Mouse (Mus musculus): ENCODE data around the gene Erc2. TPM values are rescaled to one million over a fixed set of nuclear protein-coding genes. Genes with fewer than 3 reads are reported as not detected.

The Erc2 gene
- polyA plus RNA-seq, 1 experiment from 2014 or later = 69.7 TPM

DNA sequence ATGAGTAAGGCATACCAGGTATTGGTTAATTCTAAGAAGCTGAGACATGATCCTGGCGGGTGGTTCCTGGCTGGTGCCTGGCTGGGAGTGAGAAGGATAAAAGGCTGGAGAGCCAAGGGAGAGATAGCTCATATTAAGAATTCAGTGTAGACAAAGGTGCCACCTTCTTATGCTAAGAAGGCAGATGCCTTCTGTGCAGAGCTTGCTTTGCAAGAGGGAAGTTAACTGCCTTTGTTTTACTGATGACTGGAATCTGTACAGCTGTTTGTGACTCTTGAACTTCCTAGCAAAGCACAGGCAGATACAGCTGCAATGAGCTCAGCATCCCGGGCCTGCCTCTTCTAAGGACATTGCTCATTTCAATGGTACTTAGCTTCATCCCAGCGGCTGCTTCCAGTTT lies 47.7 kb downstream of the Erc2 start:
- 85% methylated on average over 3 of the region's 3 CpGs for WGBS
- Histone ChIP-seq H3K9me3 (no peaks in the 10 kb centered on the region), H3K27ac (replicated peaks) (no peak overlapping the region), H3K36me3 (no peaks in the 10 kb centered on the region), H3K4me3 (no peak overlapping the region), H3K9ac (replicated peaks) (no peak overlapping the region), H3K4me2 (replicated peaks) (no peak overlapping the region), H3K27me3 (no peaks in the 10 kb centered on the region), H3K4me1 (no peaks in the 10 kb centered on the region)
- no peak for ATAC-seq (replicated peaks)

DNA sequence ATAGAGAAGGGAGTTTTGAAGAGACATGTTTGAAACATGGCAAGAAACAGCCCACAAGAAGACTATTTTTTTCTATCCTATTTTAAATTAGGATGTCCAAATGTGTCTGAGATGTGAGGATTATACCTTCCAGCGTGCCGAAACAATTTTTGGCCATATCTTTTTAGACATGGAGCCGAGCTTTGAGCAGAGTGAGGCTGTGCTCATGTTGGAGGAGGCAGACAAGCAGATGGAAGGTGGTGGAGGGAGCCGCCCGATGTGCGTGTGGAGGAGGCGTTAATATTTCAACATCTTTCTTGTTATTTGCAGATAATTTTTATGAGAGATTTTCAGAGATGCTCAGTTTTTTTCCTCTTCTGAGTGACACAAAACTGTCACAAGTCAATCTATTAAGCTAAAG lies 50.5 kb downstream of the Erc2 start:
- no peaks in the 10 kb centered on the region for H3K27me3 ChIP-seq
- WGBS = 91% methylated on average over 7 of the region's 7 CpGs
- no peak overlapping the region for H3K4me3 ChIP-seq
- no peak overlapping the region for H3K9ac ChIP-seq (replicated peaks)
- no peaks in the 10 kb centered on the region for H3K36me3 ChIP-seq
- no peak overlapping the region for H3K4me2 ChIP-seq (replicated peaks)
- no peak overlapping the region for H3K27ac ChIP-seq (replicated peaks)
- no peaks in the 10 kb centered on the region for H3K4me1 ChIP-seq
- no peaks in the 10 kb centered on the region for H3K9me3 ChIP-seq
- ATAC-seq (replicated peaks) = no peak

DNA sequence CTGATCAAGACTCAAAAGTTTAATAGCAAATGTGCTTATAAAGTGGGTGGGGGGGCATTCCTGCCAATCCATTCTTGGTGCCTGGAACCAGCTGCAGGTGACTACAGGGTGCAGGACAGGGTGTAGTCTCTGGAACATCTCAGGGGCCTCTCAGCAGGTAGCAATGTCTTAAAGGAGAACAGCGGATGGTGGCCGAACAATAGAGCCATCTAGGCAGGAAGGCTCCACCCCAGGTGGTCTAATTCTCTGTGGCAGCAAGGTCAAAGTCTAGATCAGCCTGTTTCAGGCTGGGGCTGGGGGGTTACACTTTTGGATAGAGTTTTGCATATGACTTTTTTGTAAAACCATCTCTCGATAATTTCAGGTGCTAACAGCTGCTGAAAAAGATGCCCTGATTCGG lies 51.9 kb downstream of the Erc2 start:
- no peak overlapping the region for H3K4me3 ChIP-seq
- ATAC-seq (replicated peaks) = no peak
- no peaks in the 10 kb centered on the region for H3K4me1 ChIP-seq
- H3K9ac ChIP-seq (replicated peaks) = no peak overlapping the region
- H3K36me3 ChIP-seq = no peaks in the 10 kb centered on the region
- no peaks in the 10 kb centered on the region for H3K9me3 ChIP-seq
- no peak overlapping the region for H3K4me2 ChIP-seq (replicated peaks)
- 76% methylated on average over 4 of the region's 4 CpGs for WGBS
- H3K27me3 ChIP-seq = no peaks in the 10 kb centered on the region
- no peak overlapping the region for H3K27ac ChIP-seq (replicated peaks)

DNA sequence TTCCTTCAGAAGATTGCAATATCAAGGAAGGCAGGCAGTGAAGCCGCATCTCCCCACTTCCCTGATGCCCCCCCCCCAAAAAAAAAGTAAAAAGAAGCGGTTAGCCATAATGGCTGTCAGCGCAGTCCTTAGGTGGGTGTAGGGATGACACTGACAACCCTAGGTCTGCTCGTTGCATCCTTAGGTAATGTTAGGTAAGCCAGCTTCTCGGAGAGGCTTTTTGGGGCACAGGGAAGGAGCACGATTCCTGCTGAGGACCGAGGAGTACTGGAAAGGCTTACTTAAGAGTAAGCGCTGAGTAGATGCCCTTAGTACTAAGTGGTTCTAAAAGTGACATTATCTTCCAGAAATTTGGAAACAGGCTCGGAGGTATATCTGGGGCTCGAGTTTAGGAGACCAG lies 52.3 kb downstream of the Erc2 start:
- Histone ChIP-seq H3K9me3 (no peaks in the 10 kb centered on the region), H3K4me1 (no peaks in the 10 kb centered on the region), H3K4me3 (no peak overlapping the region), H3K4me2 (replicated peaks) (no peak overlapping the region), H3K27me3 (no peaks in the 10 kb centered on the region), H3K9ac (replicated peaks) (no peak overlapping the region), H3K27ac (replicated peaks) (no peak overlapping the region), H3K36me3 (no peaks in the 10 kb centered on the region)
- no peak for ATAC-seq (replicated peaks)
- 91% methylated on average over 10 of the region's 10 CpGs for WGBS

DNA sequence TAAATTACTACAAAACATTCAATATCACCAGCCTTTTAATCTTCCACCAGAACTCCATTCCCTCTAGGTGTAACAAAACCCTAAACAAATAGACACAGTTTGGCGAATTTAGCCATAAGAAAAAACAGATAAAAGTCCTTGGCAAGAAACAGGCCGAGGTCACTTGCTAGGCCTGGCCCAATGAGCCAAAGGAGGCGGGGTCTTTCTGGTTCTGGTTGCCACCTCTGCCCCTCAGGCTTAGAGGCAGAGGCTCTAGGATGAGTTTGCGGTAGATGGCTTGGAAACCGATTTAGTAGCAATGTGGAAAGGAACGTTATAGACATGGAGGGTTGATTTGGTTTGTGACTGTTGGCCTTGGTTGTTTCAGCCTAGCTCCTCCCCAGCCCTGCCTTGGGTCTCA lies 52.8 kb downstream of the Erc2 start:
- H3K27ac ChIP-seq (replicated peaks) = no peak overlapping the region
- H3K27me3 ChIP-seq = no peaks in the 10 kb centered on the region
- H3K9ac ChIP-seq (replicated peaks) = no peak overlapping the region
- no peaks in the 10 kb centered on the region for H3K36me3 ChIP-seq
- no peak overlapping the region for H3K4me3 ChIP-seq
- no peak for ATAC-seq (replicated peaks)
- no peak overlapping the region for H3K4me2 ChIP-seq (replicated peaks)
- H3K9me3 ChIP-seq = no peaks in the 10 kb centered on the region
- no peaks in the 10 kb centered on the region for H3K4me1 ChIP-seq
- 91% methylated on average over 6 of the region's 6 CpGs for WGBS

DNA sequence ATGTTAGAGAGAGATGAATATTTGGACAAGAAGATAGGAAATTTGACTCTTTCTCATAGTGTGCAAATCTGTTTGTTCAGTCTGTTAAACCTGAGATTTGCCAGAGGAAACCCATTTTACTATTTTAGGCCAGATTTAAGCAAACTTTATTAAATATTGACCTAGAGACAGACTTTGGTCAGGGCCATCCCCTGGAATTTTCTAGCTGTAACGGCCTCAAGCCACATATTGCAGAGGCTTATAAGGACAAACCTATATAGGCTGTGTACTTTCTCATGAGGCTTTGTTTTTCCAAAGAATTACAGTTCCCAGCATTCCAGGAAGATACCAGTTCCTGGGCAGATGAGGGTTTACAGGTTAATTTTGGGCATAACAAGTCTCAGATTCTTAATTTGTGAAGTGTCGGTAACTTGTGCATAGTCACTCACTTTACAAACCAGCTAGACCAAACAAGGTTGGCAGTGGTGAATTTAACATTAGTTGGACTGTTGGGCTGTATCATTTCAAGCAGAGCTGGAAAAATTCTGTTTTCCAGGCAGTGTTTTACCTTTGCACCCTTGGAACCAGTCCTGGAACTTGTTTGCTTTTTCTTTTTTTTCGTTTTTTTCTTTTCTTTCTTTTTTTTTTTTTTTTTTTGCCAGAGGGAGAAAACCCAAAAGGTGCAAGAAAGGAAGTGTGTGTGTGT lies 60.3 kb downstream of the Erc2 start:
- H3K9ac ChIP-seq (replicated peaks) = no peak overlapping the region
- H3K9me3 ChIP-seq = no peaks in the 10 kb centered on the region
- WGBS = 82% methylated on average over 3 of the region's 3 CpGs
- no peaks in the 10 kb centered on the region for H3K4me1 ChIP-seq
- no peaks in the 10 kb centered on the region for H3K36me3 ChIP-seq
- H3K27ac ChIP-seq (replicated peaks) = no peak overlapping the region
- no peak for ATAC-seq (replicated peaks)
- H3K27me3 ChIP-seq = no peaks in the 10 kb centered on the region
- no peak overlapping the region for H3K4me3 ChIP-seq
- no peak overlapping the region for H3K4me2 ChIP-seq (replicated peaks)

DNA sequence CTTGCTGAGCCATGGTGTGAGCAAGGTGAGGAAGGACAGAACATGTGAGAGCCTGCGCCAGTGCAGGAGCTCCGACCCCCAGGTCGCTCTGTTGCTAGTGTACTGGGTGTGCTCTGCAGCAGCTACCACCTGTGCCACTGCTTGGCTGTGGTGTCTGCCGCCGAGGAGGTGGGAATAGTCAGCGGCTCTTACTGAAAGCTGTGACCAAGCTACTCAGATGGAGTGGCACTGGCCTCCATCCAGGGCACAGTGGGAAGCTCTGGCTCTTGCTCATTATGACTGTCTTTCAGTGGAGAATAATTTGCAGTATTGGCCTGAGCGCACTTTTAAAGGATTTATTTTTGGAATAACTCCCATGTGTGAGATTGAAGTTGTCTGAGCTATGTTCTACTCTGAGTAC lies 73.6 kb downstream of the Erc2 start:
- Histone ChIP-seq H3K9me3 (no peaks in the 10 kb centered on the region), H3K4me3 (no peak overlapping the region), H3K27me3 (no peaks in the 10 kb centered on the region), H3K9ac (replicated peaks) (no peak overlapping the region), H3K4me1 (peaks cover 6% of the 10 kb centered on the region; the same call in 1 of the 2 replicates), H3K36me3 (no peaks in the 10 kb centered on the region), H3K27ac (replicated peaks) (no peak overlapping the region), H3K4me2 (replicated peaks) (no peak overlapping the region)
- 64% methylated on average over 7 of the region's 7 CpGs for WGBS
- ATAC-seq (replicated peaks) = peak; percentile 55

DNA sequence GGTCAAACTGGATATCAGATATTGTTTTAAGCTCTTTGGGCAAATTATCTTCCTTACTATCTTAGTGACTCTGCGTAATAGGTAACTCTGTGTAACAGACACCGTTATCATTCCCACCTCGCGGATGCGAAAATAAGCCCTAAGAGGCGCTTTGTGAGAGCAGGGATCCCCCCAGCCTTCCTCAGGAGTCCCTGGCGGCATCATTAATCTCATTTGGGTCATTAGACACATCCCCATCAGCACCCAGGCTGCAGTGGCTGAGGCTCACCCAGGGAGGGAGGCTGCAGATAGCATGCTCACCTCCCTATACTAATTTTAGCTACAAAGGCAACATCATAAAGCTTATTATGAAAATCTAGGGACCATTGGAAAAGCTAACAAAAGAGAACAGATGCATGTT lies 95.1 kb downstream of the Erc2 start:
- Histone ChIP-seq H3K27me3 (no peaks in the 10 kb centered on the region), H3K9ac (replicated peaks) (no peak overlapping the region), H3K4me1 (0 out of 2 replicates have a peak, but pooled peaks cover 2% of the 10 kb centered on the region), H3K27ac (replicated peaks) (no peak overlapping the region), H3K9me3 (no peaks in the 10 kb centered on the region), H3K4me3 (no peak overlapping the region), H3K4me2 (replicated peaks) (no peak overlapping the region), H3K36me3 (no peaks in the 10 kb centered on the region)
- no peak for ATAC-seq (replicated peaks)
- 85% methylated on average over 7 of the region's 7 CpGs for WGBS

DNA sequence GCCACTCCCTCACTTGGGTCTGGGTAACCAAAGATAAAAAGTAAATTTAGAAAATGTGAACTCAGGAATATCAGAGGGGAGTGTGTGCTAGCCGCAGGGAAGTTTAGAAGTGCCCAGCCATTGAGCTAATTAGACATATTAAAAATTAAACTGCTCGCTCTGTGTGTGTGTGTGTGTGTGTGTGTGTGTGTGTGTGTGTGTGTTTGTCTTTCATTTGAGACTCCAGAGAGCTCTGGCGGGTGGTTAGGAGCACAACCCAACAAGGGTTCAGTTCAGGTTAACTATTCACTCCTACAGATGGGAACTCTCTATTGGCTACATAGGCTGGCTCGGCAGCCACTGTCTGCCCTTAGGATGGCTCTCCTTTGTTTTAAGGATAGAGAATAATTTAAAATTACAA lies 97.4 kb downstream of the Erc2 start:
- Histone ChIP-seq H3K4me3 (no peak overlapping the region), H3K9ac (replicated peaks) (no peak overlapping the region), H3K9me3 (no peaks in the 10 kb centered on the region), H3K4me1 (no peaks in the 10 kb centered on the region), H3K27me3 (no peaks in the 10 kb centered on the region), H3K4me2 (replicated peaks) (no peak overlapping the region), H3K36me3 (no peaks in the 10 kb centered on the region), H3K27ac (replicated peaks) (no peak overlapping the region)
- ATAC-seq (replicated peaks) = no peak
- 86% methylated on average over 4 of the region's 4 CpGs for WGBS

DNA sequence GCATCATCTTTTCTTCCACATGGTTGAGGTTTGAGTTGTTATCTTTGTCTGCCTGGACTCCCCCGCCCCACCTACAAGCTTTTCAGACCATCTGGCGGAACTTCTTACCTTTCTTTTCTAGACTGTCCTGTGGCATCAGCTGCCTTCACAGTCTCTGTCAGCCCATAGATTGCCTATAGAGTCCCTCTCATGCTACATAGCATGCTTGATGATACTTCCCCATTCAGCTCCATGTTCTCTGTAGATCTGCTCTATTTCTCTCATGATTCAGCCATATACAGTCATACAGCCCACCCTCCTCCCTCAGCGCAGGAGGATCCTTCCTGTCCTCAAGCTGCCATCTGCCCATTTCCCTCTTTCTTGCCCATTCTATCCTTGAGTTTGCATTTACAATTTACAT lies 98.7 kb downstream of the Erc2 start:
- no peak overlapping the region for H3K4me2 ChIP-seq (replicated peaks)
- 96% methylated on average over 3 of the region's 3 CpGs for WGBS
- no peaks in the 10 kb centered on the region for H3K4me1 ChIP-seq
- H3K27me3 ChIP-seq = no peaks in the 10 kb centered on the region
- H3K9ac ChIP-seq (replicated peaks) = no peak overlapping the region
- H3K27ac ChIP-seq (replicated peaks) = no peak overlapping the region
- H3K36me3 ChIP-seq = no peaks in the 10 kb centered on the region
- no peak overlapping the region for H3K4me3 ChIP-seq
- no peak for ATAC-seq (replicated peaks)
- H3K9me3 ChIP-seq = no peaks in the 10 kb centered on the region

DNA sequence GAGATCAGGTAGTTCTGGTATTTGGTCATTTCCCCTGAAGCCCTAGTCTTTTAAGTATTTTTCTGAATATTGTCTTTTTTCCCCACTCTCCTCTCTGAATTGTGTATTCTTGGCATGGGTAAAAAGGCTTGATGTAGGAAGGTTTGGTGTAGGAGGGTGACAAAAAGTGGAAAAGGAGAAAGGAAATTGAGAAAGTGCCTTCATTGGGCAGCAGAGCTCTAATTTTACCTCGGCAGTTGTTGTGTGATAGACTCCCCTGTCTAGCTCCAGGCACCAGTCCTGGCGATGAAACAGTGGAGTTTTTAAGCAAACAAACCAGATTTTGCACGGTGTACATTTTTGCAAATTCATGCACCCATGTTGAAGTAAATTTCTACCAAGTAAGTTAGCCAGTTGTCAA lies 99.5 kb downstream of the Erc2 start:
- no peak for ATAC-seq (replicated peaks)
- H3K9me3 ChIP-seq = no peaks in the 10 kb centered on the region
- H3K4me3 ChIP-seq = no peak overlapping the region
- H3K27me3 ChIP-seq = no peaks in the 10 kb centered on the region
- no peak overlapping the region for H3K9ac ChIP-seq (replicated peaks)
- WGBS = 88% methylated on average over 3 of the region's 3 CpGs
- no peaks in the 10 kb centered on the region for H3K36me3 ChIP-seq
- no peaks in the 10 kb centered on the region for H3K4me1 ChIP-seq
- no peak overlapping the region for H3K4me2 ChIP-seq (replicated peaks)
- H3K27ac ChIP-seq (replicated peaks) = no peak overlapping the region

DNA sequence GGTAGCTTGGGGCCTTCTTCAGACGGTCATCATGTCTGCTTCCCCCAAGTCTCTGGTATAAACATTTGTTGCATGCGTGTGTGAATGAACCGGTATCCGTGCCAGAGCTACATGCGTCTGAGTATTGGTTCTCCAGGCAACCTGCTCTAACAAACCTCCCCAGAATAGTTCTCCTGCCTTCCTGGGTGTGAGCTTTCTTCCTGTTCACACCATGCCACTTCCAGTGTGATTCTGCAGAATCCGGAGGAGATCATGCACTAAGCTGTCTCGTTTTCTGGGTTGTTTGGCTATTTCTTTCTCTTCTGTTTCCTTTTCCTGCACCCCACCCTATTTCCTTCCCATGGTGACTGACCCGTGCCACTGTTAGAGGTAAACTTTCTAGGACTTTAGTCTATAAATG lies 105.3 kb downstream of the Erc2 start:
- H3K36me3 ChIP-seq = no peaks in the 10 kb centered on the region
- H3K9ac ChIP-seq (replicated peaks) = no peak overlapping the region
- H3K27ac ChIP-seq (replicated peaks) = no peak overlapping the region
- H3K4me3 ChIP-seq = no peak overlapping the region
- H3K4me1 ChIP-seq = no peaks in the 10 kb centered on the region
- 88% methylated on average over 8 of the region's 8 CpGs for WGBS
- H3K9me3 ChIP-seq = no peaks in the 10 kb centered on the region
- no peaks in the 10 kb centered on the region for H3K27me3 ChIP-seq
- H3K4me2 ChIP-seq (replicated peaks) = no peak overlapping the region
- no peak for ATAC-seq (replicated peaks)

DNA sequence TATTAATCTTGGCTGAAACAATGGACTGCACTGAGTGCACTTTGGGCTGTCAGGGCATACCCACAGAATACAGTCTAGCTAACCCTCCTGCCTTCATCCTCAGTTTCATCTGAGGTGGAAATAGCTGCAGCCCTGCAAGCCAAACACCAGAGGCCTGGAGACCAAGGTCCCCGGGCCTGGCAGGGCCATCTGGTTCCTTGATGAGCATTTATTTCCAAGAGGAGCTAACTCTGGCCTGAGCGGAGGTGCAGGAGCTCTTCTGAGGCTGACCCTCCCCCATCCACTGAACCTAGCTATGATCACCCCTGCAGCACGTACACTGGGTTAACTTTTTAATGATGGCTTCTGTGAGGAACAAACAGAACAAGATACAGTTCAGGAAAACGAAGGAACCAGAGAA lies 108.9 kb downstream of the Erc2 start:
- no peaks in the 10 kb centered on the region for H3K27me3 ChIP-seq
- no peak overlapping the region for H3K27ac ChIP-seq (replicated peaks)
- 38% methylated on average over 4 of the region's 4 CpGs for WGBS
- H3K9me3 ChIP-seq = no peaks in the 10 kb centered on the region
- ATAC-seq (replicated peaks) = no peak
- H3K4me1 ChIP-seq = 0 out of 2 replicates have a peak, but pooled peaks cover 8% of the 10 kb centered on the region
- no peak overlapping the region for H3K9ac ChIP-seq (replicated peaks)
- H3K4me3 ChIP-seq = no peak overlapping the region
- no peaks in the 10 kb centered on the region for H3K36me3 ChIP-seq
- H3K4me2 ChIP-seq (replicated peaks) = no peak overlapping the region

All from forebrain, embryonic 15.5 days (tissue).